Mouse (Mus musculus) brain, embryonic 18.5 days (tissue): ENCODE data around the gene Uvssa.

Experiments used
- DNase-seq: peaks from one replicate; pipeline ENCODE4 v3.0.0-alpha.2; 2012; ENCODE audit warnings: low read depth, low spot score

Uvssa gene

GRCm38 (mm10) chr5:33442927-33443710 lies 64.8 kb downstream of the Uvssa start:
- DNase-seq: no peak

GRCm38 (mm10) chr5:33443794-33444193 lies 65.4 kb downstream of the Uvssa start:
- no peak for DNase-seq

GRCm38 (mm10) chr5:33455737-33456136 lies 77.4 kb downstream of the Uvssa start:
- DNase-seq: no peak

- no peak for DNase-seq
Observed at GRCm38 (mm10) chr5:33458132-33458622, 79.8 kb downstream of the Uvssa start.

- no peak for DNase-seq
Observed at GRCm38 (mm10) chr5:33459111-33459510, 80.8 kb downstream of the Uvssa start.

- no peak for DNase-seq
Observed at GRCm38 (mm10) chr5:33464390-33464789, 86.0 kb downstream of the Uvssa start.

- no peak for DNase-seq
Observed at GRCm38 (mm10) chr5:33465464-33465863, 87.1 kb downstream of the Uvssa start.
